Comparison of ENCODE assay signal across 24 mouse cellular contexts in the genomic region with DNA sequence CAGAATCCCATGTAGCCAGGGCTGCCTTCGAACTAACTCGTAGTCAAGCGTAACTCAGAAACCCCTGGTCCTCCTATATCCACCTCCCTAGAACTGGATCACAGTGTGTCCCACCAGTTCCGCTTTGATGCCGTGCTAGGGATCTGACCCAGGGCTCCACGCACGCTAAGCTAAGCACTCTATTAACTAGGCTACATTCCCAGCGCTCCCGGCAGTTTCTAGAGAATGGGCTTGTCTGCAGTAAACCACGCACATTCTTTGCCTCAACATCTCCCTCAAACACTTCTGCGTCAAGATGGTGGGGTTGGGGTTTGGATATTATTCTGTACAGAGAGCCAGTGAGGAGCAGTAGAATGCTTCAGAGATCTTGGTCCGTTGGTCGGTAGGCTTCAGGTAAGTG. TPM values are rescaled to one million over a fixed set of nuclear protein-coding genes. Genes with fewer than 3 reads are reported as not detected.
A peak's percentile ranks its signal among the peaks of the same experiment; 100 is the strongest.
DNase-seq lines count a peak whose midpoint lies in the region; ATAC-seq and TF ChIP-seq lines count a peak whose summit lies in the region.
"Had no signal": no experiment of that assay in that cellular context is flagged by ENCODE, and none has a peak within 500 bp of the region (broad histone marks: within the 10 kb centered on the region; RNA-seq: fewer than 3 reads in every experiment).

No protein-coding gene starts in this region.

- H3K4me1 ChIP-seq in kidney, embryonic 14.5 days (ENCODE audit: control insufficient read depth, insufficient read depth, low read length): peaks cover 11% of the 10 kb centered on the region; the same call in 1 of the 2 replicates
- peaks cover 4% of the 10 kb centered on the region; the same call in 1 of the 2 replicates for H3K4me1 ChIP-seq in kidney, adult 2 months (ENCODE audit: control insufficient read depth, insufficient read depth, low read length)
- no peaks in the 10 kb centered on the region for H3K4me1 ChIP-seq in ES-Bruce4 (ENCODE audit: control insufficient read depth, insufficient read depth, low read length)
- H3K4me1 ChIP-seq in embryonic fibroblast, embryonic 13.5 days (ENCODE audit: control insufficient read depth, insufficient read depth, low read length): peaks cover 15% of the 10 kb centered on the region
- H3K4me1 ChIP-seq: neural tube, embryonic 12.5 days had no signal

- TF ChIP-seq EP300 in ES-Bruce4 (IDR thresholded peaks at IDR 0.05; ENCODE audit: insufficient read depth, low read depth, low read length): no peak

- H3K27ac ChIP-seq in kidney, embryonic 14.5 days (ENCODE audit: low read depth, low read length): no peak overlapping the region
- no peak overlapping the region for H3K27ac ChIP-seq in kidney, adult 2 months (ENCODE audit: insufficient read depth, low read depth, low read length)
- H3K27ac ChIP-seq in ES-Bruce4 (ENCODE audit: insufficient read depth, low read length): no peak overlapping the region
- H3K27ac ChIP-seq in embryonic fibroblast, embryonic 13.5 days (ENCODE audit: insufficient read depth, low read length): peak overlapping the region; percentile 41; the same call in 1 of the 2 replicates
- H3K27ac ChIP-seq: gastrocnemius, adult 2 months; heart, embryonic 13.5 days; hindbrain, embryonic 14.5 days; liver, embryonic 14.5 days; neural tube, embryonic 12.5 days had no signal

- H3K36me3 ChIP-seq in kidney, embryonic 14.5 days (ENCODE audit: control insufficient read depth, insufficient read depth, low read length): no peaks in the 10 kb centered on the region
- H3K36me3 ChIP-seq in kidney, adult 2 months (ENCODE audit: control insufficient read depth, insufficient read depth, low read length): no peaks in the 10 kb centered on the region
- H3K36me3 ChIP-seq in ES-Bruce4 (ENCODE audit: control insufficient read depth, insufficient read depth, low read length, poor library complexity, severe bottlenecking): no peaks in the 10 kb centered on the region
- H3K36me3 ChIP-seq: heart, embryonic 13.5 days; neural tube, embryonic 12.5 days had no signal

- 68% methylated on average over 13 of the region's 13 CpGs for WGBS in kidney, embryonic 14.5 days
- 55% methylated on average over 13 of the region's 13 CpGs for WGBS in kidney, adult 2 months

- H3K4me2 ChIP-seq in kidney, embryonic 14.5 days (replicated peaks; ENCODE audit: low read depth, low read length): no peak overlapping the region
- H3K4me2 ChIP-seq: heart, embryonic 13.5 days; hindbrain, embryonic 14.5 days; midbrain, embryonic 11.5 days; neural tube, embryonic 12.5 days had no signal

- no peak for TF ChIP-seq CTCF in kidney, adult 2 months (conservative IDR thresholded peaks at IDR 0.05; ENCODE audit: insufficient read depth, insufficient read length, low read depth, low read length)
- no peak for TF ChIP-seq CTCF in ES-Bruce4 (IDR thresholded peaks at IDR 0.05; ENCODE audit: low read depth, low read length)
- no peak for TF ChIP-seq CTCF in embryonic fibroblast, embryonic 13.5 days (IDR thresholded peaks at IDR 0.05; ENCODE audit: borderline replicate concordance, insufficient read depth, low read length)

- no peak for TF ChIP-seq POLR2A in kidney, adult 2 months (IDR thresholded peaks at IDR 0.05; ENCODE audit: low read depth, low read length)
- no peak for TF ChIP-seq POLR2A in ES-Bruce4 (IDR thresholded peaks at IDR 0.05; ENCODE audit: insufficient read depth, low read length)
- TF ChIP-seq POLR2A in embryonic fibroblast, embryonic 13.5 days (IDR thresholded peaks at IDR 0.05; ENCODE audit: low read depth, low read length): no peak

- no peak overlapping the region for H3K4me3 ChIP-seq in kidney, embryonic 14.5 days (ENCODE audit: low read length)
- H3K4me3 ChIP-seq in kidney, adult 2 months (ENCODE audit: insufficient read depth, low read depth, low read length): no peak overlapping the region
- H3K4me3 ChIP-seq in ES-Bruce4 (ENCODE audit: low read depth, low read length): peak overlapping the region; percentile 24
- H3K4me3 ChIP-seq in embryonic fibroblast, embryonic 13.5 days (ENCODE audit: insufficient read depth, low read length): no peak overlapping the region
- H3K4me3 ChIP-seq: gastrocnemius, adult 2 months; heart, embryonic 13.5 days; neural tube, embryonic 12.5 days had no signal

- H3K9ac ChIP-seq in kidney, embryonic 14.5 days (ENCODE audit: low read depth, low read length): no peak overlapping the region
- no peak overlapping the region for H3K9ac ChIP-seq in ES-Bruce4 (ENCODE audit: low read depth, poor library complexity, severe bottlenecking)
- H3K9ac ChIP-seq: heart, embryonic 13.5 days; hindbrain, embryonic 14.5 days; liver, embryonic 14.5 days; neural tube, embryonic 12.5 days had no signal

- ATAC-seq in kidney, embryonic 14.5 days (ENCODE audit: low FRiP score, low TSS enrichment): 0 out of 2 replicates have a peak, but pooled peaks have one; percentile 22
- ATAC-seq: forebrain, embryonic 14.5 days; midbrain, embryonic 16.5 days had no signal

- H3K27me3 ChIP-seq in kidney, embryonic 14.5 days (ENCODE audit: control insufficient read depth, insufficient read depth, low read length): no peaks in the 10 kb centered on the region
- H3K27me3 ChIP-seq in kidney, adult 2 months (replicated peaks; ENCODE audit: control insufficient read depth, insufficient read depth, low read length): no peaks in the 10 kb centered on the region
- H3K27me3 ChIP-seq in ES-Bruce4 (ENCODE audit: control insufficient read depth, insufficient read depth, low read length, poor library complexity, severe bottlenecking): no peaks in the 10 kb centered on the region
- H3K27me3 ChIP-seq: heart, embryonic 13.5 days; neural tube, embryonic 12.5 days; Patski had no signal

- DNase-seq in cerebellum, postnatal 25 days: peak; percentile 24 to 40
- no peak for DNase-seq in cerebellum, adult 11 months
- DNase-seq in kidney, adult 2 months: no peak
- no peak for DNase-seq in urinary bladder, adult 18-20 months (ENCODE audit: low spot score in 2 of 2)
- no peak for DNase-seq in spleen, postnatal 36 days (ENCODE audit: low spot score in 2 of 2)
- DNase-seq: adrenal gland, postnatal 25 days; gastrocnemius, adult 2 months; gastrocnemius, postnatal 36 days; heart, postnatal 10 days; kidney, adult 18-20 months; liver; lung, adult 2 months; thymus, postnatal 4 days had no signal

- H3K9me3 ChIP-seq in kidney, embryonic 14.5 days (ENCODE audit: control insufficient read depth, low read length): no peaks in the 10 kb centered on the region
- H3K9me3 ChIP-seq in ES-Bruce4 (replicated peaks; ENCODE audit: control insufficient read depth, insufficient read depth, low read length, poor library complexity, severe bottlenecking): no peaks in the 10 kb centered on the region
- H3K9me3 ChIP-seq: heart, embryonic 13.5 days; neural tube, embryonic 12.5 days had no signal

RNA-seq across cellular contexts. Expression of a gene that starts 46.3 kb away (rescaled TPM):
- 1.3 and 2.9 TPM in 2 replicates for polyA plus RNA-seq in kidney, embryonic 14.5 days (2014; fragmentation: Nextera tagmentation; extraction: Ambion mirVana)
- polyA plus RNA-seq in kidney, adult 2 months (2012; rRNA removed): 0.94 and 1.4 TPM in 2 replicates
- polyA plus RNA-seq in ES-Bruce4 (2011; ENCODE audit: insufficient read depth, insufficient read length, low read depth, missing spikeins): not detected in 2 replicates
- polyA plus RNA-seq in embryonic fibroblast, embryonic 13.5 days (2011; ENCODE audit: insufficient read length, low read depth, missing spikeins): not detected in 2 replicates

RNA-seq across cellular contexts. Expression of a gene that starts 46.7 kb away (rescaled TPM):
- polyA plus RNA-seq in kidney, embryonic 14.5 days (2014; fragmentation: Nextera tagmentation; extraction: Ambion mirVana): 59.7 and 75.0 TPM in 2 replicates
- polyA plus RNA-seq in kidney, adult 2 months (2012; rRNA removed): 90.7 and 95.6 TPM in 2 replicates
- 78.0 and 86.6 TPM in 2 replicates for polyA plus RNA-seq in ES-Bruce4 (2011; ENCODE audit: insufficient read depth, insufficient read length, low read depth, missing spikeins)
- 106 and 119 TPM in 2 replicates for polyA plus RNA-seq in embryonic fibroblast, embryonic 13.5 days (2011; ENCODE audit: insufficient read length, low read depth, missing spikeins)

Comparison
In these comparisons a context has a peak if more than half of its experiments do, and no peak if none do; other contexts are left out.
1. DNase-seq: peak in cerebellum, postnatal 25 days (2 of 2); none in cerebellum, adult 11 months (single experiment), kidney, adult 2 months (single experiment), urinary bladder, adult 18-20 months (0 of 2) and spleen, postnatal 36 days (0 of 2).